Mouse (Mus musculus) adrenal gland, adult (tissue): ENCODE data around the gene Slc26a6.

Experiments used
- DNase-seq, 2 experiments: peaks; one replicate each; pipeline ENCODE4 v3.0.0; 2022 to 2023; ENCODE audit warnings: low spot score in 1 of 2; ENCODE audit not compliant: inconsistent age in 2 of 2

The Slc26a6 gene

GRCm38 (mm10) chr9:108953081-108953636 lies 100.1 kb downstream of the Slc26a6 start, which contains the start of gene Col7a1:
Gene Col7a1 (plus strand): TSS chr9:108953586.
- DNase-seq: peak in 1 of 2 experiments; percentile 54

DNA sequence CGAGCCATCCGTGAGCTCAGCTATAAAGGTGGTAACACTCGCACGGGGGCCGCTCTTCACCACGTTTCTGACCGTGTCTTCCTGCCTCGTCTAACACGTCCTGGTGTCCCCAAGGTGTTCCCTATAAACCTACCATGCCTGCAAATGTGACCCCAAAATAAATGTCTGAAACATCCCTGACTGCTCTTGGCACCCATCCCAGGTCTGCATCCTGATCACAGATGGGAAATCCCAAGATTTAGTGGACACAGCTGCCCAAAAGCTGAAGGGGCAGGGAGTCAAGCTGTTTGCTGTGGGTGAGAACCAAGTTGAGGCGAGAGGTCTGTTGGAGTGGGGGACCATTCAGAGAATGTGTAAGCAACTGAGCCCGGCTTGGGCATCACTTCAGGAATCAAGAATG lies 102.2 kb downstream of the Slc26a6 start:
- no peak for DNase-seq

GRCm38 (mm10) chr9:108955846-108956245 lies 102.8 kb downstream of the Slc26a6 start:
- no peak for DNase-seq
